15 mouse cellular contexts compared by ENCODE assay signal in genomic region chr10:60577920-60578737, GRCm38 (mm10).
DNase-seq lines count a peak whose midpoint lies in the region; ATAC-seq lines count a peak whose summit lies in the region.
"Had no signal": no experiment of that assay in that cellular context is flagged by ENCODE, and none has a peak within 500 bp of the region (broad histone marks: within the 10 kb centered on the region; RNA-seq: fewer than 3 reads in every experiment).

No protein-coding gene starts in this region.

- H3K4me1 ChIP-seq in liver, embryonic 13.5 days (replicated peaks) = peaks cover 23% of the 10 kb centered on the region
- H3K4me1 ChIP-seq in liver, embryonic 12.5 days = peaks cover 12% of the 10 kb centered on the region

- no peaks in the 10 kb centered on the region for H3K36me3 ChIP-seq in liver, embryonic 13.5 days
- H3K36me3 ChIP-seq in liver, embryonic 12.5 days = no peaks in the 10 kb centered on the region
- H3K36me3 ChIP-seq: embryonic facial prominence, embryonic 10.5 days; heart, embryonic 12.5 days; limb, embryonic 13.5 days had no signal

- peak overlapping the region; percentile 74 for H3K27ac ChIP-seq in liver, embryonic 13.5 days
- no peak overlapping the region for H3K27ac ChIP-seq in liver, embryonic 12.5 days
- H3K27ac ChIP-seq: embryonic facial prominence, embryonic 10.5 days; kidney, postnatal 0 days; limb, embryonic 13.5 days had no signal

- ATAC-seq in liver, embryonic 13.5 days (ENCODE audit: low read depth) = peak; percentile 68
- no peak for ATAC-seq in liver, embryonic 12.5 days

- H3K9ac ChIP-seq in liver, embryonic 13.5 days = no peak overlapping the region
- no peak overlapping the region for H3K9ac ChIP-seq in liver, embryonic 12.5 days
- H3K9ac ChIP-seq: heart, embryonic 12.5 days had no signal

- H3K4me3 ChIP-seq in liver, embryonic 13.5 days (replicated peaks) = no peak overlapping the region
- no peak overlapping the region for H3K4me3 ChIP-seq in liver, embryonic 12.5 days
- H3K4me3 ChIP-seq: embryonic facial prominence, embryonic 10.5 days; heart, embryonic 12.5 days; limb, embryonic 13.5 days had no signal

- no peaks in the 10 kb centered on the region for H3K9me3 ChIP-seq in liver, embryonic 13.5 days (replicated peaks)
- no peaks in the 10 kb centered on the region for H3K9me3 ChIP-seq in liver, embryonic 12.5 days (replicated peaks)
- H3K9me3 ChIP-seq: embryonic facial prominence, embryonic 10.5 days; limb, embryonic 13.5 days had no signal

- peak; percentile 16 to 69 for DNase-seq in adrenal gland, adult (ENCODE audit: inconsistent age in 2 of 2, low spot score in 1 of 2)
- no peak for DNase-seq in adrenal gland, postnatal 14 days
- DNase-seq in liver, embryonic 13.5 days = no peak
- peak; percentile 13 for DNase-seq in c-Kit-positive CD71-positive TER-119-negative erythroid progenitor cells, embryonic 14.5 days (ENCODE audit: low read depth)
- DNase-seq in spleen, postnatal 10 days (ENCODE audit: low spot score in 2 of 2) = peak; percentile 65 to 70
- no peak for DNase-seq in T-cell, adult 2 months (ENCODE audit: low spot score)
- no peak for DNase-seq in left cerebral cortex, adult 9 months (ENCODE audit: low spot score in 2 of 2)
- DNase-seq: cerebellum, adult 9-10 months; layer of hippocampus, postnatal 36 days; right cerebral cortex, postnatal 25 days had no signal

- WGBS in liver, embryonic 13.5 days (ENCODE audit: insufficient replicate concordance) = 71% methylated on average over 12 of the region's 12 CpGs
- 66% methylated on average over 12 of the region's 12 CpGs for WGBS in liver, embryonic 12.5 days (ENCODE audit: insufficient replicate concordance)

- H3K4me2 ChIP-seq in liver, embryonic 13.5 days = 0 out of 2 replicates have a peak overlapping the region, but pooled peaks have one; percentile 12
- H3K4me2 ChIP-seq in liver, embryonic 12.5 days = no peak overlapping the region
- H3K4me2 ChIP-seq: heart, embryonic 12.5 days; limb, embryonic 13.5 days had no signal

- no peaks in the 10 kb centered on the region for H3K27me3 ChIP-seq in liver, embryonic 13.5 days
- no peaks in the 10 kb centered on the region for H3K27me3 ChIP-seq in liver, embryonic 12.5 days (replicated peaks)
- H3K27me3 ChIP-seq: heart, embryonic 12.5 days; limb, embryonic 13.5 days had no signal

Comparison
In these comparisons a context has a peak if more than half of its experiments do, and no peak if none do; other contexts are left out.
1. DNase-seq: peak in adrenal gland, adult (2 of 2), c-Kit-positive CD71-positive TER-119-negative erythroid progenitor cells, embryonic 14.5 days (single experiment) and spleen, postnatal 10 days (2 of 2); none in adrenal gland, postnatal 14 days (single experiment), liver, embryonic 13.5 days (single experiment), T-cell, adult 2 months (single experiment) and left cerebral cortex, adult 9 months (0 of 2).